Mouse (Mus musculus) lung, postnatal 25 days (tissue): ENCODE results near the gene Tmem41b.
A peak's percentile ranks its signal among the peaks of the same experiment; 100 is the strongest.
"Not testable (repeated sequence)": the region's sequence is repeated elsewhere in the genome, so short reads cannot be mapped to it uniquely, and the experiment has no call there.

Experiments used
- DNase-seq: peaks from one replicate; pipeline ENCODE4 v3.0.0; 2022; ENCODE audit warnings: low spot score

The Tmem41b gene

DNA sequence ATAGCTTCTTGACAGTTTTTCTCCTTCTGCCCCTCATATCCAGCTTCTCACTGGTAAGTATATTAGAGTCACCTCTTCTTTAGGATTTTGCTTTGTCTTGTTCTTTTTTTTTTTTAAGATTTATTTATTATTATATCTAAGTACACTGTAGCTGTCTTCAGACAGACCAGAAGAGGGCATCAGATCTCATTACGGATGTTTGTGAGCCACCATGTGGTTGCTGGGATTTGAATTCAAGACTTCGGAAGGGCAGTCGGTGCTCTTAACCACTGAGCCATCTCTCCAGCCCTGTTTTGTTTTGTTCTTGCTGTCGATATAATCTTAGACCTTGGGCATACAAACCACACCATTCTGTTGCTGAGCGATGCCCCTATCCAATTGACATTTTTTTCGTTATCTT is at the start of gene Tmem41b:
Tmem41b (minus strand) TSS at position 155 of the 400 bp plus-strand sequence.
- DNase-seq, result peak; percentile 34

GRCm38 (mm10) chr7:110030342-110030741 is 43.6 kb upstream of the Tmem41b start:
- no peak for DNase-seq

DNA sequence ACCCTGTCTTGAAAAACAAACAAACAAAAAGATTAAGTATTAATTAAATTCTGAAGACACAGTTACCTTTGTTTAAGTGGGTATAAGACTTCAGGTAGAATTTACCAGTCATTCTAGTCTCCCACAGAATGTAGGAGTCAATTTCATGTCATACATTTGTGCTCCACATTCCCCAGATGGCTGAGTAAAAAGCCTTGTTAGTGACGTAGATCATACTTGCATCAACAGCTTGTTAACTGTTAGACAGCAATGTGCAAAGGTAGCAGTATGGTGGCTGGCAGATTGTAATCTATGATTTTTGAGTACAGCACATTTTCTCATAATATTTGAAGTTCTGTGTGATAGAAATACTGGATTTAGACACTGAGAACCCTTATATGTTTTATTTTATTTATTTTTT is 42.1 kb upstream of the Tmem41b start:
- no peak for DNase-seq

GRCm38 (mm10) chr7:110026594-110026993 is 39.9 kb upstream of the Tmem41b start:
- DNase-seq, result no peak

DNA sequence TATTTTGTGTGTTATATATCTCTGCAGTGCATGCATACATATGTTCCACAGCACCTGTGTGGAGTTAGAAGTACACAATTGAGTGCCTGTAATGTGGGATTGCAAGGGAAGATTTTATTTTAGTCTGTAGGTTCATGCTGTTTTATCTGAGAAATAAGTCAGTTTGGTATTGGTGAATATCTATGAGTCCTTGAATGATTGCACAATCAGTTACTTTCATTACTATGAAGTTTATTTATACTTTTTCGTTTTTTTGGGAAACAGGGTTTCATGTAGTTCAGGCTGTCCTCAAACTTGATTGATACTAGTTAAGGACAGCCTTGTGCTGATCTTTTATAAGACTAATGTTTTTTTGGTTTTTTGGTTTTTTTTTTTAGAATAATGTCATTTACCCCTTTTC is 36.8 kb upstream of the Tmem41b start:
- no peak for DNase-seq

GRCm38 (mm10) chr7:110018631-110019482 is 32.1 kb upstream of the Tmem41b start:
- DNase-seq, result peak; percentile 44

GRCm38 (mm10) chr7:110018117-110018630 is 31.4 kb upstream of the Tmem41b start, which contains the start of gene Ipo7:
TSS of gene Ipo7 (plus strand) at chr7:110018274.
- DNase-seq, result peak; percentile 95

DNA sequence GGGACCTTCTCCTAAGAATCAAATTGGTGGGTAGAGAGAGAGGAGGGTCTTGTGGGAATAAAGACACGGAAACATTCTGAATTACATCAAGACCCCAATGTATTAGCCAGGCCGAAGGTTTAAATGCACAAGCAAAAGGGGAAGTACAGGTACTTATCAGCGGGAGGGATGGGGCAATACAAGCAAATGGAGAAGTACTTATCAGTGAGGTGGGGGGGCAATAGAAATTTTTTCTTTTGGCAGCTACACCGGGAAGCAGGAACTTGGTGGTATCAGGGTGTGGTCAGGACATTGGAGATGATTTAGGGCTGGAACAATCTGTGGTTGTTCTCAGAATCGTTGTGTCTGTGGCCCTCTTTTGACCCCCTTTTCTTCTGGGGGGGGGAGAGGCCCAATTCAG is 27.5 kb upstream of the Tmem41b start:
- DNase-seq, result no peak

- no peak for DNase-seq
Measured at GRCm38 (mm10) chr7:110011417-110011816, 24.7 kb upstream of the Tmem41b start.

DNA sequence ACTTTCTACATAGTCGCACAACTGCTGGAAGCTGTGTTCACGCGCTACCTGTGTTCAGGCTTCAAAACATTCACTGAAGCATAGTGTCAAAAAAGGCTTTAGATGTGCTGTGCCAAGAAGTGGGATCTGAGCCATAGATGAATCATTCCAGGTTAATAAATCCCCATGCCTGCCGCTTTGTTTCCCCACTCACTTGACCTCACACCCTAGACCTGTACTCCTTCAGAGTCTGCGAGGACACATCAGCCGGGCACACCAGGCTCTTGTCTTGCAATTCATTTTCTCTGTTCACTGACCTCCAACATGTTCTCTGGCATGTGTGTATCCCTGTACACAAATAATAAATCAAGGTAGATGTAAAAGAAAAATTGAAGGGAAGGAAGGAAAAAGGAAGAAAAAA is 22.4 kb upstream of the Tmem41b start:
- no peak for DNase-seq

DNA sequence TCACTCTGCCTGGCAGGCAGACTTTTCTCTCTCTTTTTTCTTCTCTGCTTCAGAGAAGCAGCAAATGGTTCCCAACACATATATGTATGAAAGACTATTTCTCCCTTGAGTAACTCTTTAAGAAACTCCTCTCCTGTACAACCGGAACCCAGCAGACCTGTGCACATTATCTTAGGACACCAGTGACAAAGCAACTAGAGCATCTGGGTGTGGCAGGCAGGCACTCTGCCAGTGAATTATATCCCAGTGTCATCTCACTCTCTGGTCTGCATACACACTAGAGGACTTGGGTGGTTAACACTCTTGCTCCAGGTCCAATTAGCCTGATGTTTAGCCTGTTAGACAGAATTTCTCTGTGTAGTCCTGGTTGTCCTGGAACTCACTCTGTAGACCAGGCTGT is 21.8 kb upstream of the Tmem41b start:
- no peak for DNase-seq

- no peak for DNase-seq
Measured at GRCm38 (mm10) chr7:110006471-110007195, 19.9 kb upstream of the Tmem41b start.

GRCm38 (mm10) chr7:110005976-110006375 is 19.2 kb upstream of the Tmem41b start:
- DNase-seq, result no peak

DNA sequence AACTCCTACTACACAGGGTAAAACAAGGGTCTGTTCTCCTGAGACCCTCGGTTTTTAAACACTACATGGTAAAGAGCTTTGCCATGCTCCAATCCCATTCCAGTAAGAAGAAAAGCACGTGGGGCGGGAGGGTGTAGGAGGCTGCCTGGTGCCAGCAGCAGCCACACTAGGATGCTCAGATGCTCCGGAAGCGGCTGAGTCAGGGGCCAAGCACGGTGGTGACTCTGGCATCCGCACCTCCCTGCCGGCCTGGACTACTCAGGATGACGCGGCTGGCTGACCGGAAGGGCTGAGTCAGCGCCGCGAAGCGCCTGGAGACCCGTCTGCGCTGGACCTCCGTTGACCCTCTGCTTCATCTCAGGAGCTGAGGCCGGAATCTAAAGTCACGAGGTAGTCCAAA is 16.2 kb upstream of the Tmem41b start:
- DNase-seq, result peak; percentile 42

DNA sequence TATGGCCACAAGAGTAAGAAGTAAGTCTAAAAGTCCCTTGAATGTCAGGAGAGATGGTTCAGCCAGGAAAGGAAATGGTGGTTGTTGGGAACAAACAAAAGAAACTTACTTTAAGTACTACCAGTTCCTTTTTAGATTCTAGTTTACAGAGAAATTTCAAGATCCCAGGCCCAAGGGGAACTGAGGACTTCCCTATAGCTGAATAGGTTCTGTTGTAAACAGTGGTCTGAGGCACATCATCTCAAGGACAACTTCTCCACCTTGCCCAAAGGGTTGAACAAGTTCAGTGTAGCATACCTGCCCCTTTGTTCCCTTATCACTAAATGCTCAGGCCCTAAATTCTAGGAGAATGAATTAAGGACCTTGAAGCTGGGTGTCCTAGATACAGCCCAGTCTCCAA is 15.4 kb upstream of the Tmem41b start:
- DNase-seq, result no peak

- no peak for DNase-seq
Measured at GRCm38 (mm10) chr7:109998388-109998787, 11.7 kb upstream of the Tmem41b start.

DNA sequence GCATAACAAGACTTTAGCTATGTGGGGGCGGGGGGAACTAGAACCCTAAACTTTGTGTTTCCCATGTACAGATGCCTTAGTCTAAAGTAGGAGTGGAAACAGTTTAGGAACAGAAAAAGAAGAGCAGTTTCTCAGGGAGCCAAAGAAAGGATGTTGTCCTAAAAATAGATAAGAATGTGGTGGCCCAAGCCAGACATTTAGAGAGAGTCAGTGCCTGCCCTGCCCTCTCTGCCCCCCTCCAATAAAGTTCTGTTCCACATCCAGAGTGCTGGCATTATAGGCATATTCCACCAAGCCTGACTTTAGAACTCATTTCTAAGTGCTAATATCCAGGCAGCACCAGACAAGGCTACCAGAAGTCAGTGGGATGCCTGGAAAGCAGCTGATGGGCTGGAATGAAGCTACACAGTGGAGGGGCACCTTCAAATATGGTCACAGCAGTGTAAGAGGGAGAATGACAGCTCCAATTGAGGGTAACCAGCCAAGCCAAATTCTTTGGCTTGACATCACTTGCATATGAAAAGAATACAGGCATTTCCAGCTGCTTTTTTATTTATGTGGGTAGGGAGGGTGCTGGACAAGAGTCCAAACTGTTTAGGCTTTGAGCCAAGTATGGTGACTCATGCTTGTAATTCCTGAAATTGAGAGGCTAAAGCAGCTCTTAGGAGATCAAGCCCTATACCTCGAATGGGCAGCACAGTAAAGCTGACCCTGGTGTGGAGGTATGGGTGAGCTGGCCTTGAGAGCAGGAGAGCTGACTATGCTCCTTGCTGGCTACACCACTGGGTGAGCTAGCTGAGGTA is 6.6 kb upstream of the Tmem41b start:
- peak; percentile 68 for DNase-seq

DNA sequence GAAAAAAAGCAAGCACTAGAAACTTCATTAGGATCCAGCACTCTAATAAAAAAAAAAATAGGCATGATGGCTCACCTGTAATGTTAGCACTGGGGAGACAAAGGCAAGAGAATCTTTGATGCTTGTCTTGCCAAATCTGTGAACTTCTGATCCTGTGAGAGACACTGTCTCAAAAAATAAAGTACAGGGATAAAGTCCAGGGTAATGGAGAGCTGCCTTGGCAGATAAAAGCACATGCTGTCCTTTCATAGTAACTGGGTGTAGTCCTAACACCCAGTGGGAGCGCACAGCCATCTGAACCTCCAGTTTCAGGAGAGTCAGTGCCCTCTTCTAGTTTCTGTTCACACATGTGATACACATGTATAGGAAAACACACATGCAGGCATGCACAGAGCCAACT is 4.6 kb upstream of the Tmem41b start:
- DNase-seq, result no peak

DNA sequence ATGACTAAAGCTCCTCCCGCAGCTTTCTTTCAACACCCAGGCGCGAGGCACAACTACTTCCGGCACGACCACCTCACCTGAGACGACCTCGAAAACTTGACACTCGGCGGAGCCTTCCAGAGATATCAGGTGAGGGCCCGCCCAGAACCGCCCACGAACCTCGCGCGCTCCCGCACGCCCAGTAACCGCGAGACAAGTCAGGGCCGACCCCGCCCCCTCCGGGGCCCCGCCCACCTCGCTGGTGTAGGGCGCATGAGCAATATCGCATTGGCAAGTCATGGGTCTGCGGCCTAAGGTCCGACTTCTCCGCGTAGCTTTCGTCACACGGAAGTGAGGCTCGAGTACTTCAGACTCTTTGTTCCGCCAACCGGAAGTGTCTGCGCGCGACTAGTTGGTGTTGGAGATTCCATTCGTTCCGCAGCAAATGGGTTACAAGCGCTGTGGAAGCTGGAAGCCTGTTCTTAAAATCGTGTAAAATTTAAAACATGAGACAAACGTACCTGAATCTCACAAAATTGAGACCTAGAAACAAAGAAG is 528 bp downstream of the Tmem41b start:
- peak; percentile 100 for DNase-seq

DNA sequence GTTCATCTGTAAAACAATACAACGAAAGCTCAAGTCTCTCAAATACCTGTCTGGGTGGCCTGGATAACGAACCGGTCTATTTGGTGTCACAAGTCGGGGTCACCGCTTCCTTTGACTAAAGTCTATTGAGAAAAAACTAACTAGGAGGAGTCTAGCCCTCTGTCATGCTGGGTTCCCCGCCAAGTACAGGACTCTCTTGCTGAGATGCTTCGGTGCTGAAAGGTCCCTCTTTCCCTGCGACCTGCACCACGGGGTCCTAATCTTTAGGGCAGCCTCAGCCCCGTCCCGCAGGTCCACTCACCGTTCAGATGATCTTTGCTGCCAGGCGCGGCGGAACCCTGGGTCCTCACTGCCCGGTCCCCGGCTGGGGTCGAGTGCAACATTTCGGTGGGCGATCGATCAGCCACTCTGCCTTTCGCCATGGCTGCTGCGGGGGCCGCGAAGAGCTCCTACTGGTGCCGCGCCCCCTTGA is 1.0 kb downstream of the Tmem41b start:
- no peak for DNase-seq

DNA sequence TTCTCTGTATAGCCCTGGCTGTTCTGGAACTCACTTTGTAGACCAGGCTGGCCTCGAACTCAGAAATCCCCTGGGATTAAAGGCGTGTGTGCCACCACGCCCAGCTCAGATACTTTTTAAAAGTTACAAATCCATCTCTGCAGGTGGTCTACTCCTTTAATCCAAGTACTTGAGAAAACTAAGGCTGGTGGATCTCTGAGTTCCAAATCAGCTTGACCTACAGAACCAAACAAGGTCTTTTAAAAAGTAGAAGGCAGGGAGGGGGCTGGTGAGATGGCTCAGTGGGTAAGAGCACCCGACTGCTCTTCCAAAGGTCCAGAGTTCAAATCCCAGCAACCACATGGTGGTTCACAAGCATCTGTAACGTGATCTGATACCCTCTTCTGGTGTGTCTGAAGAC is 2.1 kb downstream of the Tmem41b start:
- DNase-seq, result not testable (repeated sequence)

GRCm38 (mm10) chr7:109977131-109977530 is 9.6 kb downstream of the Tmem41b start:
- DNase-seq, result not testable (repeated sequence)
